Mouse (Mus musculus) heart, embryonic 15.5 days (tissue): ENCODE measurements around the gene 2610528A11Rik. TPM values are rescaled to one million over a fixed set of nuclear protein-coding genes. Genes with fewer than 3 reads are reported as not detected.
"Not testable (repeated sequence)": the region's sequence is repeated elsewhere in the genome, so short reads cannot be mapped to it uniquely, and the experiment has no call there.

Experiments used
- ATAC-seq: fragments of 200-750 bp; cut with Nextera tagmentation; replicated peaks from 2 replicates; pipeline ENCODE4 v1.8.0; 2017; ENCODE audit warnings: low read depth, moderate TSS enrichment; ENCODE audit not compliant: insufficient number of reproducible peaks, insufficient read depth, low FRiP score
- H3K27ac ChIP-seq: fragments of 300-500 bp; sonication (generic); 2 replicates; pipeline ENCODE4 v1.5.1; 2015; ENCODE audit warnings: mild to moderate bottlenecking, inconsistent platforms
- H3K27me3 ChIP-seq: fragments of 300-500 bp; sonication (generic); 2 replicates; pipeline ENCODE4 v1.6.1; 2015; ENCODE audit warnings: inconsistent platforms
- H3K36me3 ChIP-seq: fragments of 300-500 bp; sonication (generic); 2 replicates; pipeline ENCODE4 v1.6.1; 2015; ENCODE audit warnings: mild to moderate bottlenecking, inconsistent platforms
- H3K4me1 ChIP-seq: fragments of 300-500 bp; sonication (generic); replicated peaks from 2 replicates; pipeline ENCODE4 v1.6.1; 2015; ENCODE audit warnings: inconsistent platforms
- H3K4me2 ChIP-seq: fragments of 300-500 bp; sonication (generic); 2 replicates; pipeline ENCODE4 v1.6.1; 2015; ENCODE audit warnings: inconsistent platforms, mild to moderate bottlenecking, moderate library complexity
- H3K4me3 ChIP-seq: fragments of 300-500 bp; sonication (generic); 2 replicates; pipeline ENCODE4 v1.5.1; 2015; ENCODE audit warnings: mild to moderate bottlenecking, inconsistent platforms
- H3K9ac ChIP-seq: fragments of 300-500 bp; sonication (generic); 2 replicates; pipeline ENCODE4 v1.6.1; 2015; ENCODE audit warnings: mild to moderate bottlenecking, inconsistent platforms
- H3K9me3 ChIP-seq: fragments of 300-500 bp; sonication (generic); replicated peaks from 2 replicates; pipeline ENCODE4 v1.6.1; 2016; ENCODE audit warnings: inconsistent platforms
- WGBS: fragments of 180-500 bp; shearing (Covaris S2); methylation state at CpG from one replicate; pipeline ENCODE4 v1.1.7; 2015; ENCODE audit warnings: mixed read lengths; 5-methylcytosine and 5-hydroxymethylcytosine counted together
- polyA plus RNA-seq: library from polyadenylated mRNA; unstranded; fragments of >200 nt; fragmentation: Nextera tagmentation; extraction: Ambion mirVana; gene quantifications from 2 replicates; pipeline ENCODE4 v1.2.1, GENCODE M21; 2015

2610528A11Rik gene
- polyA plus RNA-seq, result 1.1 and 2.4 TPM in 2 replicates

DNA sequence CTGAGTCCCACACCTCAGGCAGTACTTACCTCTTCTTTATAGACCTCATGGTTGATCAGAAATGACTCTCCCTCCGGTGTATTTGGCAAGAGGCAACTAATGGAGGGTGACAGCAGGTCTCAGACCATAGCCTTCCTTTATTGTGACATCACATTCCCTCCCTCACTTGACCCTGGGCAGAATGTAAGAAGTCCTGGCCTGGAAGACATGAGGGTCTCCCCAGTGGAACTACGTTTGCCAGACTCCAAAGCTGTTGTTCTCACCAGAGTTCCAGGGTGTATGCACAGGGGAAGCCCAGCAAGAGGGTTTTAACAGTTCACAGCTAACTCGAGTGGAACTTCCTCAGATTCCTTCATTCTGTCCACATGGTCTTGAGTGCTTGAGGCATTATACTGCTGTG is at the start of gene 2610528A11Rik:
Gene 2610528A11Rik (minus strand): TSS at position 101 of the 400 bp plus-strand sequence.
- Histone ChIP-seq H3K9me3 (no peaks in the 10 kb centered on the region), H3K27me3 (no peaks in the 10 kb centered on the region), H3K4me2 (no peak within 1 kb of the TSS), H3K36me3 (no peaks in the 10 kb centered on the region), H3K9ac (no peak within 1 kb of the TSS), H3K4me1 (peaks cover 10% of the 10 kb centered on the region; the same call in 1 of the 2 replicates), H3K4me3 (no peak within 1 kb of the TSS), H3K27ac (no peak within 1 kb of the TSS)
- 59% methylated on average over 3 of the region's 3 CpGs for WGBS
- ATAC-seq, result no peak

GRCm38 (mm10) chr14:37163277-37163956 is 49.6 kb upstream of the 2610528A11Rik start:
- no peak overlapping the region for H3K9ac ChIP-seq
- no peak for ATAC-seq
- no peaks in the 10 kb centered on the region for H3K36me3 ChIP-seq
- H3K4me2 ChIP-seq, result no peak overlapping the region
- H3K27ac ChIP-seq, result no peak overlapping the region
- no peaks in the 10 kb centered on the region for H3K9me3 ChIP-seq
- no peaks in the 10 kb centered on the region for H3K4me1 ChIP-seq
- no peaks in the 10 kb centered on the region for H3K27me3 ChIP-seq
- WGBS, result 65% methylated on average over 4 of the region's 4 CpGs
- no peak overlapping the region for H3K4me3 ChIP-seq

- H3K4me2 ChIP-seq, result no peak overlapping the region
- no peaks in the 10 kb centered on the region for H3K27me3 ChIP-seq
- WGBS, result 76% methylated on average over 1 of the region's 1 CpGs
- H3K27ac ChIP-seq, result no peak overlapping the region
- no peaks in the 10 kb centered on the region for H3K36me3 ChIP-seq
- H3K9ac ChIP-seq, result no peak overlapping the region
- H3K9me3 ChIP-seq, result no peaks in the 10 kb centered on the region
- H3K4me1 ChIP-seq, result no peaks in the 10 kb centered on the region
- no peak for ATAC-seq
- no peak overlapping the region for H3K4me3 ChIP-seq
Measured at GRCm38 (mm10) chr14:37154391-37154790, 40.6 kb upstream of the 2610528A11Rik start.

GRCm38 (mm10) chr14:37139051-37139710 is 25.4 kb upstream of the 2610528A11Rik start:
- Histone ChIP-seq H3K9me3 (no peaks in the 10 kb centered on the region), H3K4me3 (no peak overlapping the region), H3K27ac (no peak overlapping the region), H3K27me3 (no peaks in the 10 kb centered on the region), H3K36me3 (no peaks in the 10 kb centered on the region), H3K4me1 (peaks cover 1% of the 10 kb centered on the region), H3K4me2 (no peak overlapping the region), H3K9ac (no peak overlapping the region)
- no peak for ATAC-seq
- WGBS, result 73% methylated on average over 8 of the region's 8 CpGs

GRCm38 (mm10) chr14:37137596-37137995 is 23.8 kb upstream of the 2610528A11Rik start:
- not testable (repeated sequence) for H3K9ac ChIP-seq, H3K27ac ChIP-seq, H3K4me2 ChIP-seq, H3K4me3 ChIP-seq, H3K9me3 ChIP-seq, ATAC-seq, H3K27me3 ChIP-seq, H3K36me3 ChIP-seq, H3K4me1 ChIP-seq
- WGBS, result 68% methylated on average over 3 of the region's 3 CpGs

DNA sequence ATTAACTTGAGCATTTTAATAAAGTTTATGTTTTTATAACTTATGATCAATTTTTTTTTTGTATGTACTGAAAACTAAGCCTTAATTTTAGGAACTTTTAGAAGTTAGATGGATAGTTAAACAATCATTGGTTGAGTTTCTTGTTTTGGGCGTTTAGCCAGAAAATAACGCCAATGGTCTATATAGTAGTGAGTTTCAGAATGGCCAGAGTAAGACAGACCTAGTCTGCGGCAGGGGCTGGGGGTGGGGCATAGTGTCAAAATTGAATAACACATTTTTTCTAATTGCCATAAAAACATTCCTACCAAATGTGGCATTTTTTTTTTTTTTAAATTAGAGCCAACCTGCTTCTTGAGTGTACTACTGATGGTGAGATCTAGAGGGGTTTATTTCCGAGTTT is 22.3 kb upstream of the 2610528A11Rik start:
- peaks cover 8% of the 10 kb centered on the region for H3K4me1 ChIP-seq
- H3K27me3 ChIP-seq, result no peaks in the 10 kb centered on the region
- H3K4me2 ChIP-seq, result no peak overlapping the region
- H3K9me3 ChIP-seq, result no peaks in the 10 kb centered on the region
- H3K9ac ChIP-seq, result no peak overlapping the region
- no peak overlapping the region for H3K4me3 ChIP-seq
- no peak overlapping the region for H3K27ac ChIP-seq
- peaks cover 19% of the 10 kb centered on the region; the same call in 1 of the 2 replicates for H3K36me3 ChIP-seq
- no peak for ATAC-seq
- WGBS, result 75% methylated on average over 4 of the region's 4 CpGs

DNA sequence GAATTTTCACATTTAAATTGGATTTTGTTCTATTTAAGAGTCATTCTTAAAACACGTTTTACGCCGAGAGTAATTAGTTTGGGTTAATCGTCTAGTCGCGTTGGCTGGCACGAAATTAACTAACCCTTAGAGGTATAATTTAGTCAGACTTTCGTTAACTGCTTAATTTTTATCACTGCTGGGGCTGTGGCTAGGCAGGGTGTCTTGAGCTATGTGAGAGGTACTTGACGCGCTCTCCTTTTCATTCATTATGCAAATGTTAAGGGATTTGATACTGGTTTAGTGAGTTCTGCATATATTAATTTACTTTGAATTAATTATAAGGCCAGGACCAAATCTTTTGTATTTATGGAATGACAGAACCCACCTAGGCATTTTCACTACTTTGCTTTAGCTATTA is 21.8 kb upstream of the 2610528A11Rik start:
- no peak for ATAC-seq
- Histone ChIP-seq H3K36me3 (peaks cover 23% of the 10 kb centered on the region), H3K4me3 (peak overlapping the region; percentile 78), H3K27ac (peak overlapping the region; percentile 70), H3K27me3 (no peaks in the 10 kb centered on the region), H3K9me3 (no peaks in the 10 kb centered on the region), H3K4me2 (peak overlapping the region; percentile 71), H3K4me1 (peaks cover 8% of the 10 kb centered on the region), H3K9ac (peak overlapping the region; percentile 57)
- WGBS, result 1% methylated on average over 10 of the region's 10 CpGs

DNA sequence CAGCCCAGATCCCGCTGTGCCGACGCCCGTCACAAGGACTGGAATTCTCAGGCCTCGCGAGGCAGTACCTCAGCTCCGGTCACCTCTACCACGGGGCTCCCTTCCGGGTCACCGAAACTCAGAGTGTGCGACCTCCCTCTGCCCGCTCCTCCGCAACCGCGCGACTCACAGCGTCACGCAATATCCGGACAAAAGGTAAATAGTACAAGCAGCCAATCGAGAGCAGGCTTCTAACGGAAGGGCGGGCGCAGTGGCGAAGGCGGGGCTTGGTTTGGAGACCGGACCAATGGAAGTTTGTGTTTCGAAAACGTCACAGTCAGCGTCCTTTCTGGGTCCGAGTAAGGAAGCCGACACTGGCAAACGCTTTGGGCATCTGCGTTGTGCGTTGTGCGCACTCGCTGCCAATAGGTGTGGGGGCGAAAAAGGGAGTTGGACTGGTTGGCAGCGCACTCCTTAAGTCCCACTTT is 21.3 kb upstream of the 2610528A11Rik start, which contains the start of gene Ghitm:
Gene Ghitm (minus strand): TSS at position 146 of the 467 bp plus-strand sequence.
- ATAC-seq, result peak; percentile 99
- peaks cover 8% of the 10 kb centered on the region for H3K4me1 ChIP-seq
- H3K9ac ChIP-seq, result peak within 1 kb of the TSS; percentile 79
- no peaks in the 10 kb centered on the region for H3K9me3 ChIP-seq
- peak within 1 kb of the TSS; percentile 71 for H3K4me2 ChIP-seq
- H3K27me3 ChIP-seq, result no peaks in the 10 kb centered on the region
- peak within 1 kb of the TSS; percentile 78 for H3K4me3 ChIP-seq
- H3K27ac ChIP-seq, result peak within 1 kb of the TSS; percentile 88
- H3K36me3 ChIP-seq, result peaks cover 28% of the 10 kb centered on the region
- WGBS, result under 1% methylated on average over 38 of the region's 38 CpGs

DNA sequence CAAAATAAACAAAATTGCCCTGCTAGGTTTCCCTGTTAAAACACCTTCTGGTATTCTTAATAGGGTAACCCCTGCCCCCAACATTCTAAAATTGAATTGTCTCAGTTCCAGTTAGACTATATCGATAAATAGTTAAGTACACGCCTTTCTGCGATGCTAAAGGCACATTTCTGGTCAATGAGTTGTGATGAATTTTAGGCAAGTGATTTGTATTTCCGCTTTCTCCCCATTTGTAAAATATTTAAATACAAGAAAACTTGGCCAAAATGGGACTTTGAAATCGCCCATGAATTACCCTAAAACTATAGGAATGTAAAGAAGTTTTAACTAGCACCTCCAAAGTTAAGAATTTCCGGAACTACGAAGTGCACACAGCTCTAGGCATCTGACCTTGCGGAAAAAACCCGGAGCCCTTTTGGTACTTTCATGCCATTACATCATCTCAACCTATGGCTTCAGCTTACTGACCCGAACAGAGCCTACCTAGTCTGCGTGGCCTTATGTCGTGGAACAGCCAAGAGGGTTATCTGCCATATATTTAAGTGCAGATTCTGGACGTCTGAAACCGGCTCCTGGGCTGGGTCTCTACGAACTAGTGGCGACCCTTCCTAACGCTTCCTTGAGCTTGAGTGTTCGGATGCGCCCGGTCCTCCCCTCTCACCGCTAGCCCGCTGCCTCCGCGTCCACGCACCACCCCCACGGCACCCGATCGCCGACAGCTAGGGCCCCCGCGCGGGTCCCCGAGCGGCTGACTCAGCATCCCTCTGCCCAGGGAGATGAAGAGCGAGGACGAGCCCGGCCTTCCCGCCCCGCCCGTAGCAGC is 20.7 kb upstream of the 2610528A11Rik start:
- Histone ChIP-seq H3K9me3 (no peaks in the 10 kb centered on the region), H3K4me3 (peak overlapping the region; percentile 78), H3K27ac (peak overlapping the region; percentile 88), H3K4me2 (peak overlapping the region; percentile 62), H3K36me3 (peaks cover 31% of the 10 kb centered on the region), H3K9ac (peak overlapping the region; percentile 79), H3K4me1 (peaks cover 8% of the 10 kb centered on the region), H3K27me3 (no peaks in the 10 kb centered on the region)
- WGBS, result 1% methylated on average over 40 of the region's 40 CpGs
- peak; percentile 30 for ATAC-seq

GRCm38 (mm10) chr14:37127652-37128051 is 13.8 kb upstream of the 2610528A11Rik start:
- no peak for ATAC-seq
- Histone ChIP-seq H3K4me2 (no peak overlapping the region), H3K4me3 (no peak overlapping the region), H3K27me3 (no peaks in the 10 kb centered on the region), H3K9ac (no peak overlapping the region), H3K27ac (no peak overlapping the region), H3K9me3 (no peaks in the 10 kb centered on the region), H3K36me3 (peaks cover 73% of the 10 kb centered on the region), H3K4me1 (no peaks in the 10 kb centered on the region)
- 44% methylated on average over 4 of the region's 4 CpGs for WGBS

GRCm38 (mm10) chr14:37119233-37119632 is 5.4 kb upstream of the 2610528A11Rik start:
- H3K9ac ChIP-seq, result no peak overlapping the region
- no peaks in the 10 kb centered on the region for H3K27me3 ChIP-seq
- H3K27ac ChIP-seq, result no peak overlapping the region
- peaks cover 27% of the 10 kb centered on the region for H3K36me3 ChIP-seq
- no peaks in the 10 kb centered on the region for H3K9me3 ChIP-seq
- 0 out of 2 replicates have a peak, but pooled peaks cover 2% of the 10 kb centered on the region for H3K4me1 ChIP-seq
- H3K4me3 ChIP-seq, result no peak overlapping the region
- ATAC-seq, result no peak
- 96% methylated on average over 4 of the region's 4 CpGs for WGBS
- H3K4me2 ChIP-seq, result no peak overlapping the region
